Mouse (Mus musculus) heart, embryonic 11.5 days (tissue): ENCODE measurements around the gene Bcl2l11. TPM values are rescaled to one million over a fixed set of nuclear protein-coding genes. Genes with fewer than 3 reads are reported as not detected.

Source experiments
- ATAC-seq: fragments of 200-750 bp; cut with Nextera tagmentation; replicated peaks from 2 replicates; pipeline ENCODE4 v1.8.0; 2017; ENCODE audit warnings: moderate library complexity; ENCODE audit not compliant: insufficient number of reproducible peaks, low FRiP score, low TSS enrichment
- H3K27ac ChIP-seq: fragments of 300-500 bp; sonication (generic); 2 replicates; pipeline ENCODE4 v1.5.1; 2014; ENCODE audit warnings: mild to moderate bottlenecking, low read depth, low read length
- H3K27me3 ChIP-seq: fragments of 300-500 bp; sonication (generic); 2 replicates; pipeline ENCODE4 v1.6.1; 2014; ENCODE audit warnings: mild to moderate bottlenecking, low read length, mixed read lengths; ENCODE audit not compliant: control insufficient read depth, insufficient read depth
- H3K36me3 ChIP-seq: fragments of 300-500 bp; sonication (generic); 2 replicates; pipeline ENCODE4 v1.6.1; 2014; ENCODE audit warnings: mild to moderate bottlenecking, low read length, moderate library complexity, mixed read lengths; ENCODE audit not compliant: control insufficient read depth, insufficient read depth
- H3K4me1 ChIP-seq: fragments of 300-500 bp; sonication (generic); 2 replicates; pipeline ENCODE4 v1.6.1; 2014; ENCODE audit warnings: low read length; ENCODE audit not compliant: control insufficient read depth, insufficient read depth
- H3K4me2 ChIP-seq: fragments of 300-500 bp; sonication (generic); 2 replicates; pipeline ENCODE4 v1.6.1; 2014; ENCODE audit warnings: mild to moderate bottlenecking, moderate library complexity
- H3K4me3 ChIP-seq: fragments of 300-500 bp; sonication (generic); 2 replicates; pipeline ENCODE4 v1.5.1; 2014; ENCODE audit warnings: low read depth, low read length
- H3K9ac ChIP-seq: fragments of 300-500 bp; sonication (generic); 2 replicates; pipeline ENCODE4 v1.6.1; 2014; ENCODE audit warnings: mild to moderate bottlenecking, low read depth, low read length, moderate library complexity
- H3K9me3 ChIP-seq: fragments of 300-500 bp; sonication (generic); replicated peaks from 2 replicates; pipeline ENCODE4 v1.6.1; 2016; ENCODE audit warnings: low read length; ENCODE audit not compliant: control insufficient read depth
- WGBS: fragments of 180-500 bp; shearing (Covaris S2); extraction: QIAGEN DNeasy Blood & Tissue Kit; methylation state at CpG from one replicate; pipeline ENCODE4 v1.1.7; 2014; ENCODE audit not compliant: insufficient replicate concordance; 5-methylcytosine and 5-hydroxymethylcytosine counted together
- polyA plus RNA-seq: library from polyadenylated mRNA; unstranded; fragments of >200 nt; fragmentation: Nextera tagmentation; extraction: Ambion mirVana; gene quantifications from 2 replicates; pipeline ENCODE4 v1.2.1, GENCODE M21; 2014

Bcl2l11 gene
- polyA plus RNA-seq, 1 experiment from 2014 or later: 11.3 TPM

- H3K9ac ChIP-seq: no peak overlapping the region
- H3K4me3 ChIP-seq: no peak overlapping the region
- no peaks in the 10 kb centered on the region for H3K9me3 ChIP-seq
- H3K36me3 ChIP-seq: no peaks in the 10 kb centered on the region
- no peaks in the 10 kb centered on the region for H3K27me3 ChIP-seq
- no peak overlapping the region for H3K27ac ChIP-seq
- WGBS: 80% methylated on average over 1 of the region's 1 CpGs
- ATAC-seq: no peak
- peaks cover 18% of the 10 kb centered on the region for H3K4me1 ChIP-seq
- H3K4me2 ChIP-seq: no peak overlapping the region
These were observed 82.7 kb downstream of the Bcl2l11 start for GRCm38 (mm10) chr2:128208541-128208940.

- H3K4me2 ChIP-seq: no peak overlapping the region
- H3K9me3 ChIP-seq: no peaks in the 10 kb centered on the region
- no peak for ATAC-seq
- H3K27me3 ChIP-seq: no peaks in the 10 kb centered on the region
- no peak overlapping the region for H3K9ac ChIP-seq
- 81% methylated on average over 2 of the region's 2 CpGs for WGBS
- no peaks in the 10 kb centered on the region for H3K36me3 ChIP-seq
- no peak overlapping the region for H3K4me3 ChIP-seq
- H3K4me1 ChIP-seq: peaks cover 18% of the 10 kb centered on the region
- no peak overlapping the region for H3K27ac ChIP-seq
These were observed 84.0 kb downstream of the Bcl2l11 start for GRCm38 (mm10) chr2:128209841-128210329.

GRCm38 (mm10) chr2:128210376-128210775 is 84.5 kb downstream of the Bcl2l11 start:
- H3K4me2 ChIP-seq: no peak overlapping the region
- WGBS: 39% methylated on average over 9 of the region's 9 CpGs
- no peak for ATAC-seq

GRCm38 (mm10) chr2:128211022-128211880 is 85.4 kb downstream of the Bcl2l11 start:
- peak overlapping the region; percentile 47 for H3K27ac ChIP-seq
- H3K4me1 ChIP-seq: peaks cover 18% of the 10 kb centered on the region
- H3K4me3 ChIP-seq: no peak overlapping the region
- no peaks in the 10 kb centered on the region for H3K27me3 ChIP-seq
- no peaks in the 10 kb centered on the region for H3K9me3 ChIP-seq
- peak; percentile 49; the same call in 1 of the 2 replicates for ATAC-seq
- peak overlapping the region; percentile 57 for H3K4me2 ChIP-seq
- no peaks in the 10 kb centered on the region for H3K36me3 ChIP-seq
- H3K9ac ChIP-seq: 0 out of 2 replicates have a peak overlapping the region, but pooled peaks have one; percentile 43
- 8% methylated on average over 19 of the region's 19 CpGs for WGBS

More at GRCm38 (mm10) chr2:128210376-128210775, 84.5 kb downstream of the Bcl2l11 start:
- Histone ChIP-seq H3K4me3 (no peak overlapping the region), H3K27ac (no peak overlapping the region), H3K9ac (no peak overlapping the region), H3K27me3 (no peaks in the 10 kb centered on the region), H3K36me3 (no peaks in the 10 kb centered on the region), H3K4me1 (peaks cover 18% of the 10 kb centered on the region), H3K9me3 (no peaks in the 10 kb centered on the region)

GRCm38 (mm10) chr2:128211881-128212209 is 86.0 kb downstream of the Bcl2l11 start:
- Histone ChIP-seq H3K4me2 (peak overlapping the region; percentile 57), H3K27me3 (no peaks in the 10 kb centered on the region), H3K4me3 (no peak overlapping the region), H3K4me1 (peaks cover 18% of the 10 kb centered on the region), H3K27ac (peak overlapping the region; percentile 29; the same call in 1 of the 2 replicates), H3K9ac (0 out of 2 replicates have a peak overlapping the region, but pooled peaks have one; percentile 16), H3K36me3 (no peaks in the 10 kb centered on the region), H3K9me3 (no peaks in the 10 kb centered on the region)
- ATAC-seq: no peak
- 23% methylated on average over 8 of the region's 8 CpGs for WGBS
